Mouse (Mus musculus): ENCODE data around the gene Slc9a9. TPM values are rescaled to one million over a fixed set of nuclear protein-coding genes. Genes with fewer than 3 reads are reported as not detected.

The Slc9a9 gene
- polyA plus RNA-seq, 1 experiment = 5.3 TPM

GRCm38 (mm10) chr9:94840398-94840797, 170.7 kb downstream of the Slc9a9 start:
- DNase-seq (ENCODE audit: low read depth) = peak; percentile 48
- no peak for TF ChIP-seq POLR2A (IDR thresholded peaks at IDR 0.05; ENCODE audit: borderline replicate concordance, extremely low read depth, insufficient read depth, insufficient read length, poor library complexity, severe bottlenecking)
- no peak for TF ChIP-seq CTCF (IDR thresholded peaks at IDR 0.05; ENCODE audit: borderline replicate concordance, extremely low read depth, insufficient read depth, insufficient read length)

- no peak for DNase-seq (ENCODE audit: low read depth)
- no peak for TF ChIP-seq CTCF (IDR thresholded peaks at IDR 0.05; ENCODE audit: borderline replicate concordance, extremely low read depth, insufficient read depth, insufficient read length)
- TF ChIP-seq POLR2A (IDR thresholded peaks at IDR 0.05; ENCODE audit: borderline replicate concordance, extremely low read depth, insufficient read depth, insufficient read length, poor library complexity, severe bottlenecking) = no peak
These were observed 171.3 kb downstream of the Slc9a9 start for GRCm38 (mm10) chr9:94840972-94841371.

GRCm38 (mm10) chr9:94844176-94844575, 174.5 kb downstream of the Slc9a9 start:
- no peak for DNase-seq (ENCODE audit: low read depth)
- TF ChIP-seq CTCF (IDR thresholded peaks at IDR 0.05; ENCODE audit: borderline replicate concordance, extremely low read depth, insufficient read depth, insufficient read length) (no peak), POLR2A (IDR thresholded peaks at IDR 0.05; ENCODE audit: borderline replicate concordance, extremely low read depth, insufficient read depth, insufficient read length, poor library complexity, severe bottlenecking) (no peak)

- no peak for DNase-seq (ENCODE audit: low read depth)
- no peak for TF ChIP-seq CTCF (IDR thresholded peaks at IDR 0.05; ENCODE audit: borderline replicate concordance, extremely low read depth, insufficient read depth, insufficient read length)
- TF ChIP-seq POLR2A (IDR thresholded peaks at IDR 0.05; ENCODE audit: borderline replicate concordance, extremely low read depth, insufficient read depth, insufficient read length, poor library complexity, severe bottlenecking) = no peak
These were observed 177.9 kb downstream of the Slc9a9 start for GRCm38 (mm10) chr9:94847624-94848023.

- DNase-seq (ENCODE audit: low read depth) = no peak
These were observed 181.8 kb downstream of the Slc9a9 start for GRCm38 (mm10) chr9:94851550-94851949.

GRCm38 (mm10) chr9:94856093-94856492, 186.4 kb downstream of the Slc9a9 start:
- TF ChIP-seq POLR2A (IDR thresholded peaks at IDR 0.05; ENCODE audit: borderline replicate concordance, extremely low read depth, insufficient read depth, insufficient read length, poor library complexity, severe bottlenecking) = no peak
- TF ChIP-seq CTCF (IDR thresholded peaks at IDR 0.05; ENCODE audit: borderline replicate concordance, extremely low read depth, insufficient read depth, insufficient read length) = no peak
- no peak for DNase-seq (ENCODE audit: low read depth)

More at GRCm38 (mm10) chr9:94851550-94851949, 181.8 kb downstream of the Slc9a9 start:
- TF ChIP-seq POLR2A (IDR thresholded peaks at IDR 0.05; ENCODE audit: borderline replicate concordance, extremely low read depth, insufficient read depth, insufficient read length, poor library complexity, severe bottlenecking) = no peak
- no peak for TF ChIP-seq CTCF (IDR thresholded peaks at IDR 0.05; ENCODE audit: borderline replicate concordance, extremely low read depth, insufficient read depth, insufficient read length)

- no peak for TF ChIP-seq POLR2A (IDR thresholded peaks at IDR 0.05; ENCODE audit: borderline replicate concordance, extremely low read depth, insufficient read depth, insufficient read length, poor library complexity, severe bottlenecking)
- TF ChIP-seq CTCF (IDR thresholded peaks at IDR 0.05; ENCODE audit: borderline replicate concordance, extremely low read depth, insufficient read depth, insufficient read length) = no peak
- peak; percentile 53 for DNase-seq (ENCODE audit: low read depth)
These were observed 198.8 kb downstream of the Slc9a9 start for GRCm38 (mm10) chr9:94868557-94868956.

GRCm38 (mm10) chr9:94869023-94869799, 199.5 kb downstream of the Slc9a9 start:
- TF ChIP-seq CTCF (IDR thresholded peaks at IDR 0.05; ENCODE audit: borderline replicate concordance, extremely low read depth, insufficient read depth, insufficient read length) (no peak; the same call in 1 of the 2 replicates), POLR2A (IDR thresholded peaks at IDR 0.05; ENCODE audit: borderline replicate concordance, extremely low read depth, insufficient read depth, insufficient read length, poor library complexity, severe bottlenecking) (no peak)
- DNase-seq (ENCODE audit: low read depth) = peak; percentile 67

- DNase-seq (ENCODE audit: low read depth) = no peak
- no peak for TF ChIP-seq CTCF (IDR thresholded peaks at IDR 0.05; ENCODE audit: borderline replicate concordance, extremely low read depth, insufficient read depth, insufficient read length)
- TF ChIP-seq POLR2A (IDR thresholded peaks at IDR 0.05; ENCODE audit: borderline replicate concordance, extremely low read depth, insufficient read depth, insufficient read length, poor library complexity, severe bottlenecking) = no peak
These were observed 212.8 kb downstream of the Slc9a9 start for GRCm38 (mm10) chr9:94882517-94882916.

GRCm38 (mm10) chr9:94883435-94883834, 213.7 kb downstream of the Slc9a9 start:
- TF ChIP-seq POLR2A (IDR thresholded peaks at IDR 0.05; ENCODE audit: borderline replicate concordance, extremely low read depth, insufficient read depth, insufficient read length, poor library complexity, severe bottlenecking) = no peak
- TF ChIP-seq CTCF (IDR thresholded peaks at IDR 0.05; ENCODE audit: borderline replicate concordance, extremely low read depth, insufficient read depth, insufficient read length) = no peak
- DNase-seq (ENCODE audit: low read depth) = no peak

GRCm38 (mm10) chr9:94885151-94885550, 215.4 kb downstream of the Slc9a9 start:
- no peak for DNase-seq (ENCODE audit: low read depth)
- TF ChIP-seq CTCF (IDR thresholded peaks at IDR 0.05; ENCODE audit: borderline replicate concordance, extremely low read depth, insufficient read depth, insufficient read length) = no peak
- TF ChIP-seq POLR2A (IDR thresholded peaks at IDR 0.05; ENCODE audit: borderline replicate concordance, extremely low read depth, insufficient read depth, insufficient read length, poor library complexity, severe bottlenecking) = no peak

- TF ChIP-seq CTCF (IDR thresholded peaks at IDR 0.05; ENCODE audit: borderline replicate concordance, extremely low read depth, insufficient read depth, insufficient read length) (no peak), POLR2A (IDR thresholded peaks at IDR 0.05; ENCODE audit: borderline replicate concordance, extremely low read depth, insufficient read depth, insufficient read length, poor library complexity, severe bottlenecking) (no peak)
These were observed 219.9 kb downstream of the Slc9a9 start for GRCm38 (mm10) chr9:94889647-94890046.

More at GRCm38 (mm10) chr9:94889647-94890046, 219.9 kb downstream of the Slc9a9 start:
- no peak for DNase-seq (ENCODE audit: low read depth)
